Mouse (Mus musculus): ENCODE results near the gene Ttf1.
"Not testable (repeated sequence)": the region's sequence is repeated elsewhere in the genome, so short reads cannot be mapped to it uniquely, and the experiment has no call there.

The Ttf1 gene

GRCm38 (mm10) chr2:29054545-29054935 lies 5.5 kb upstream of the Ttf1 start:
- CTCF ChIA-PET: interaction anchor here (1.5 kb wide), 1 partner anchor 12 kb away, joined by 3 read pairs; no protein-coding TSS in a partner anchor

GRCm38 (mm10) chr2:29054991-29055390 lies 5.1 kb upstream of the Ttf1 start, which contains the start of gene Cfap77:
Gene Cfap77, minus strand, starts transcription at chr2:29055066.
- CTCF ChIA-PET: interaction anchor here (1.5 kb wide), 1 partner anchor 12 kb away, joined by 3 read pairs; no protein-coding TSS in a partner anchor

GRCm38 (mm10) chr2:29065796-29066195 lies 5.7 kb downstream of the Ttf1 start:
- CTCF ChIA-PET: interaction anchor here (1.4 kb wide), 1 partner anchor 11 kb away, joined by 3 read pairs; the partner anchor contains the start of gene Cfap77

- CTCF ChIA-PET: interaction anchor here (1.4 kb wide), 1 partner anchor 12 kb away, joined by 3 read pairs; the partner anchor contains the start of gene Cfap77
Observed at GRCm38 (mm10) chr2:29066410-29066809, 6.3 kb downstream of the Ttf1 start.

- CTCF ChIA-PET: no interaction called here
Observed at GRCm38 (mm10) chr2:29074676-29075075, 14.6 kb downstream of the Ttf1 start.

- CTCF ChIA-PET: interaction anchor here (0.6 to 0.7 kb wide), 2 partner anchors 68 to 689 kb away, joined by 3 to 9 read pairs; no protein-coding TSS in a partner anchor
Observed at GRCm38 (mm10) chr2:29075331-29076070, 15.4 kb downstream of the Ttf1 start.

GRCm38 (mm10) chr2:29076226-29076625 lies 16.2 kb downstream of the Ttf1 start:
- CTCF ChIA-PET: interaction anchor here (0.6 to 0.7 kb wide), 2 partner anchors 67 to 688 kb away, joined by 3 to 9 read pairs; no protein-coding TSS in a partner anchor

- CTCF ChIA-PET: no interaction called here
Observed at GRCm38 (mm10) chr2:29081965-29082364, 21.9 kb downstream of the Ttf1 start.

- CTCF ChIA-PET: no interaction called here
Observed at GRCm38 (mm10) chr2:29086026-29086425, 26.0 kb downstream of the Ttf1 start.

- CTCF ChIA-PET: not testable (repeated sequence)
Observed at GRCm38 (mm10) chr2:29089276-29089675, 29.2 kb downstream of the Ttf1 start.

GRCm38 (mm10) chr2:29095674-29096073 lies 35.6 kb downstream of the Ttf1 start:
- CTCF ChIA-PET: no interaction called here

- CTCF ChIA-PET: interaction anchor here (0.6 kb wide), 1 partner anchor 187 kb away, joined by 4 read pairs; no protein-coding TSS in a partner anchor
Observed at GRCm38 (mm10) chr2:29096751-29097150, 36.7 kb downstream of the Ttf1 start.

GRCm38 (mm10) chr2:29097465-29097864 lies 37.4 kb downstream of the Ttf1 start:
- CTCF ChIA-PET: no interaction called here

- CTCF ChIA-PET: not testable (repeated sequence)
Observed at GRCm38 (mm10) chr2:29097955-29098354, 37.9 kb downstream of the Ttf1 start.

- CTCF ChIA-PET: no interaction called here
Observed at GRCm38 (mm10) chr2:29098786-29099185, 38.7 kb downstream of the Ttf1 start.

- CTCF ChIA-PET: no interaction called here
Observed at GRCm38 (mm10) chr2:29099646-29100045, 39.6 kb downstream of the Ttf1 start.

GRCm38 (mm10) chr2:29100822-29101534 lies 40.9 kb downstream of the Ttf1 start:
- CTCF ChIA-PET: no interaction called here

GRCm38 (mm10) chr2:29102416-29103377 lies 42.6 kb downstream of the Ttf1 start:
- CTCF ChIA-PET: not testable (repeated sequence)

- CTCF ChIA-PET: interaction anchor here (0.6 to 0.7 kb wide), 2 partner anchors 16 to 496 kb away, joined by 5 to 9 read pairs; no protein-coding TSS in a partner anchor
Observed at GRCm38 (mm10) chr2:29120969-29121368, 60.9 kb downstream of the Ttf1 start.

- CTCF ChIA-PET: interaction anchor here (0.6 to 0.7 kb wide), 2 partner anchors 707 to 827 kb away, joined by 3 to 4 read pairs; no protein-coding TSS in a partner anchor
Observed at GRCm38 (mm10) chr2:29122446-29122845, 62.4 kb downstream of the Ttf1 start.

- CTCF ChIA-PET: no interaction called here
Observed at GRCm38 (mm10) chr2:29123907-29124569, 64.0 kb downstream of the Ttf1 start, which contains the start of gene Setx. Gene Setx, plus strand, starts transcription at chr2:29124181.

Measured in spleen, embryonic (tissue).